Comparison of ENCODE assay signal across 20 mouse cellular contexts in genomic region chrX:162063164-162063563, GRCm38 (mm10).
"Had no signal": no experiment of that assay in that cellular context is flagged by ENCODE, and none has a peak within 500 bp of the region (broad histone marks: within the 10 kb centered on the region; RNA-seq: fewer than 3 reads in every experiment).

No protein-coding gene starts in this region.

- DNase-seq: kidney, adult 2 months; kidney, postnatal 10 days; kidney, postnatal 4 days; left cerebral cortex, postnatal 4 days; liver, postnatal 0 days; retina, postnatal 1 day; right cerebral cortex, postnatal 25 days; spleen, adult 18-20 months; thymus, postnatal 36 days had no signal

- H3K27me3 ChIP-seq: stomach, embryonic 15.5 days had no signal

- H3K4me3 ChIP-seq: limb, embryonic 12.5 days; limb, embryonic 15.5 days; midbrain, embryonic 15.5 days; myocyte; neural tube, embryonic 13.5 days; stomach, embryonic 15.5 days had no signal

- H3K9me3 ChIP-seq: limb, embryonic 12.5 days; limb, embryonic 15.5 days; midbrain, embryonic 15.5 days; neural tube, embryonic 13.5 days; stomach, embryonic 15.5 days had no signal

- ATAC-seq: liver, postnatal 0 days; lung, postnatal 0 days; midbrain, embryonic 15.5 days had no signal

- H3K36me3 ChIP-seq: limb, embryonic 12.5 days; limb, embryonic 15.5 days; midbrain, embryonic 15.5 days; neural tube, embryonic 13.5 days; stomach, embryonic 15.5 days had no signal

- H3K4me2 ChIP-seq: limb, embryonic 12.5 days; limb, embryonic 15.5 days; liver, embryonic 11.5 days; lung, embryonic 14.5 days; midbrain, embryonic 15.5 days; neural tube, embryonic 13.5 days; stomach, embryonic 15.5 days had no signal

- H3K9ac ChIP-seq: limb, embryonic 12.5 days; limb, embryonic 15.5 days; liver, embryonic 14.5 days; liver, postnatal 0 days; lung, embryonic 14.5 days; midbrain, embryonic 15.5 days; neural tube, embryonic 13.5 days; stomach, embryonic 15.5 days had no signal

- H3K4me1 ChIP-seq: limb, embryonic 12.5 days; limb, embryonic 15.5 days; midbrain, embryonic 15.5 days; neural tube, embryonic 13.5 days; stomach, embryonic 15.5 days had no signal

- H3K27ac ChIP-seq: limb, embryonic 12.5 days; limb, embryonic 15.5 days; liver, embryonic 14.5 days; macrophage; midbrain, embryonic 15.5 days; neural tube, embryonic 13.5 days; stomach, embryonic 15.5 days had no signal
